Mouse (Mus musculus) lung, adult 2 months (tissue): Measurements from ENCODE around the gene Igfn1.

Source experiments
- CTCF ChIP-seq: fragments of 200-500 bp; IDR thresholded peaks from 2 replicates; pipeline ENCODE4 v1.5.1; 2011; ENCODE audit warnings: mild to moderate bottlenecking, low read length, control low read depth; ENCODE audit not compliant: insufficient read depth
- POLR2A ChIP-seq: fragments of 200-500 bp; IDR thresholded peaks from 2 replicates; pipeline ENCODE4 v1.6.1; 2011; ENCODE audit warnings: low read depth, mild to moderate bottlenecking, control low read depth, low read length, borderline replicate concordance; ENCODE audit errors: extremely low read depth

GRCm38 (mm10) chr1:135943713-135944112 is 62.4 kb downstream of the Igfn1 start:
- no peak for TF ChIP-seq CTCF
- TF ChIP-seq POLR2A, result no peak
